Mouse (Mus musculus): ENCODE measurements around the gene Engase. TPM values are rescaled to one million over a fixed set of nuclear protein-coding genes. Genes with fewer than 3 reads are reported as not detected.

The Engase gene
- total and polyA plus RNA-seq, 3 experiments, result 4.4 to 5.4 (median 5.2) TPM

- Histone ChIP-seq H3K9ac (ENCODE audit: low read depth, low read length) (no peak overlapping the region), H3K79me2 (replicated peaks; ENCODE audit: control insufficient read depth, insufficient read depth, low read length) (no peaks in the 10 kb centered on the region), H3K27me3 (ENCODE audit: control insufficient read depth, insufficient read depth, low read length) (no peaks in the 10 kb centered on the region), H3K36me3 (ENCODE audit: control insufficient read depth, insufficient read depth, low read length) (no peaks in the 10 kb centered on the region), H3K4me3 (no peak overlapping the region), H3K27ac (no peak overlapping the region; the same call in 1 of the 2 replicates), H3K4me1 (ENCODE audit: control insufficient read depth, insufficient read depth, low read length) (peaks cover 2% of the 10 kb centered on the region; the same call in 1 of the 2 replicates)
- 73% methylated on average over 8 of the region's 8 CpGs for WGBS
- no peak for TF ChIP-seq POLR2A (IDR thresholded peaks at IDR 0.05; ENCODE audit: insufficient read depth, low read depth, low read length)
- TF ChIP-seq EP300 (IDR thresholded peaks at IDR 0.05; ENCODE audit: insufficient read depth, low read depth, low read length), result no peak
- no peak for TF ChIP-seq CTCF (IDR thresholded peaks at IDR 0.05)
- intact Hi-C loops (cut with DNase I), result no loop called here
- peak; percentile 73 to 83 for DNase-seq
Measured at GRCm38 (mm10) chr11:118448385-118448784, 28.2 kb upstream of the Engase start.

- no peak for TF ChIP-seq POLR2A (IDR thresholded peaks at IDR 0.05; ENCODE audit: insufficient read depth, low read depth, low read length)
- no peak for TF ChIP-seq EP300 (IDR thresholded peaks at IDR 0.05; ENCODE audit: insufficient read depth, low read depth, low read length)
- no peak for TF ChIP-seq CTCF (IDR thresholded peaks at IDR 0.05)
- intact Hi-C loops (cut with DNase I), result no loop called here
- peak in 1 of 2 experiments; percentile 35 for DNase-seq
- no peaks in the 10 kb centered on the region for H3K27me3 ChIP-seq (ENCODE audit: control insufficient read depth, insufficient read depth, low read length)
- H3K36me3 ChIP-seq (ENCODE audit: control insufficient read depth, insufficient read depth, low read length), result no peaks in the 10 kb centered on the region
- no peak overlapping the region for H3K9ac ChIP-seq (ENCODE audit: low read depth, low read length)
- 65% methylated on average over 6 of the region's 6 CpGs for WGBS
- no peaks in the 10 kb centered on the region for H3K79me2 ChIP-seq (replicated peaks; ENCODE audit: control insufficient read depth, insufficient read depth, low read length)
- no peak overlapping the region for H3K27ac ChIP-seq
- no peak overlapping the region for H3K4me3 ChIP-seq
- H3K4me1 ChIP-seq (ENCODE audit: control insufficient read depth, insufficient read depth, low read length), result peaks cover 10% of the 10 kb centered on the region
Measured at GRCm38 (mm10) chr11:118451211-118451610, 25.4 kb upstream of the Engase start.

- intact Hi-C loops (cut with DNase I), result no loop called here
- H3K4me3 ChIP-seq, result no peak overlapping the region
- TF ChIP-seq EP300 (IDR thresholded peaks at IDR 0.05; ENCODE audit: insufficient read depth, low read depth, low read length) (no peak), POLR2A (IDR thresholded peaks at IDR 0.05; ENCODE audit: insufficient read depth, low read depth, low read length) (no peak), CTCF (IDR thresholded peaks at IDR 0.05) (no peak)
- no peaks in the 10 kb centered on the region for H3K27me3 ChIP-seq (ENCODE audit: control insufficient read depth, insufficient read depth, low read length)
- H3K79me2 ChIP-seq (replicated peaks; ENCODE audit: control insufficient read depth, insufficient read depth, low read length), result no peaks in the 10 kb centered on the region
- H3K4me1 ChIP-seq (ENCODE audit: control insufficient read depth, insufficient read depth, low read length), result peaks cover 12% of the 10 kb centered on the region
- H3K36me3 ChIP-seq (ENCODE audit: control insufficient read depth, insufficient read depth, low read length), result no peaks in the 10 kb centered on the region
- no peak for DNase-seq
- no peak overlapping the region for H3K27ac ChIP-seq
- no peak overlapping the region for H3K9ac ChIP-seq (ENCODE audit: low read depth, low read length)
- WGBS, result 58% methylated on average over 2 of the region's 2 CpGs
Measured at GRCm38 (mm10) chr11:118452955-118453354, 23.7 kb upstream of the Engase start.

GRCm38 (mm10) chr11:118453886-118454671, 22.6 kb upstream of the Engase start:
- H3K36me3 ChIP-seq (ENCODE audit: control insufficient read depth, insufficient read depth, low read length), result no peaks in the 10 kb centered on the region
- H3K79me2 ChIP-seq (replicated peaks; ENCODE audit: control insufficient read depth, insufficient read depth, low read length), result no peaks in the 10 kb centered on the region
- WGBS, result 61% methylated on average over 11 of the region's 11 CpGs
- H3K4me3 ChIP-seq, result no peak overlapping the region
- intact Hi-C loops (cut with DNase I), result no loop called here
- TF ChIP-seq EP300 (IDR thresholded peaks at IDR 0.05; ENCODE audit: insufficient read depth, low read depth, low read length), result no peak
- no peak for TF ChIP-seq CTCF (IDR thresholded peaks at IDR 0.05)
- no peak for TF ChIP-seq POLR2A (IDR thresholded peaks at IDR 0.05; ENCODE audit: insufficient read depth, low read depth, low read length)
- H3K4me1 ChIP-seq (ENCODE audit: control insufficient read depth, insufficient read depth, low read length), result peaks cover 17% of the 10 kb centered on the region
- H3K9ac ChIP-seq (ENCODE audit: low read depth, low read length), result no peak overlapping the region
- peak overlapping the region; percentile 18 for H3K27ac ChIP-seq
- DNase-seq, result peak; percentile 63 to 64
- H3K27me3 ChIP-seq (ENCODE audit: control insufficient read depth, insufficient read depth, low read length), result no peaks in the 10 kb centered on the region

- WGBS, result 55% methylated on average over 6 of the region's 6 CpGs
- H3K27me3 ChIP-seq (ENCODE audit: control insufficient read depth, insufficient read depth, low read length), result no peaks in the 10 kb centered on the region
- no peaks in the 10 kb centered on the region for H3K79me2 ChIP-seq (replicated peaks; ENCODE audit: control insufficient read depth, insufficient read depth, low read length)
- H3K4me3 ChIP-seq, result no peak overlapping the region
- no peak for DNase-seq
- no peaks in the 10 kb centered on the region for H3K36me3 ChIP-seq (ENCODE audit: control insufficient read depth, insufficient read depth, low read length)
- H3K27ac ChIP-seq, result no peak overlapping the region; the same call in 1 of the 2 replicates
- H3K9ac ChIP-seq (ENCODE audit: low read depth, low read length), result no peak overlapping the region
- H3K4me1 ChIP-seq (ENCODE audit: control insufficient read depth, insufficient read depth, low read length), result peaks cover 22% of the 10 kb centered on the region
- no peak for TF ChIP-seq EP300 (IDR thresholded peaks at IDR 0.05; ENCODE audit: insufficient read depth, low read depth, low read length)
- TF ChIP-seq POLR2A (IDR thresholded peaks at IDR 0.05; ENCODE audit: insufficient read depth, low read depth, low read length), result no peak
- no peak for TF ChIP-seq CTCF (IDR thresholded peaks at IDR 0.05)
- intact Hi-C loops (cut with DNase I), result no loop called here
Measured at GRCm38 (mm10) chr11:118455788-118456187, 20.8 kb upstream of the Engase start.

- no peaks in the 10 kb centered on the region for H3K27me3 ChIP-seq (ENCODE audit: control insufficient read depth, insufficient read depth, low read length)
- peak in 1 of 2 experiments; percentile 77 for DNase-seq
- peak overlapping the region; percentile 9; the same call in 1 of the 2 replicates for H3K27ac ChIP-seq
- no peak overlapping the region for H3K4me3 ChIP-seq
- WGBS, result 75% methylated on average over 11 of the region's 11 CpGs
- H3K36me3 ChIP-seq (ENCODE audit: control insufficient read depth, insufficient read depth, low read length), result no peaks in the 10 kb centered on the region
- H3K4me1 ChIP-seq (ENCODE audit: control insufficient read depth, insufficient read depth, low read length), result peaks cover 22% of the 10 kb centered on the region
- H3K9ac ChIP-seq (ENCODE audit: low read depth, low read length), result no peak overlapping the region
- intact Hi-C loops (cut with DNase I), result no loop called here
- TF ChIP-seq EP300 (IDR thresholded peaks at IDR 0.05; ENCODE audit: insufficient read depth, low read depth, low read length) (no peak), CTCF (IDR thresholded peaks at IDR 0.05) (no peak)
- no peaks in the 10 kb centered on the region for H3K79me2 ChIP-seq (replicated peaks; ENCODE audit: control insufficient read depth, insufficient read depth, low read length)
Measured at GRCm38 (mm10) chr11:118456937-118457336, 19.7 kb upstream of the Engase start.

Data from heart, adult 2 months (tissue).